Mouse (Mus musculus): Measurements from ENCODE around the gene Ttll1.

- TF ChIP-seq CTCF (IDR thresholded peaks at IDR 0.05; ENCODE audit: insufficient read depth, low read depth, low read length): no peak
- TF ChIP-seq POLR2A (IDR thresholded peaks at IDR 0.05; ENCODE audit: insufficient read depth, low read depth, low read length): no peak
These were observed 49.8 kb downstream of the Ttll1 start for GRCm38 (mm10) chr15:83460891-83461290.

All from olfactory bulb, adult 2 months (tissue).